Mouse (Mus musculus) cerebellum, postnatal 36 days (tissue): ENCODE data around the gene Chit1.

Experiments
- DNase-seq, 2 experiments: peaks; one replicate each; pipeline ENCODE4 v3.0.0; 2021 to 2022; ENCODE audit warnings: mixed read lengths in 2 of 2

Gene Chit1

GRCm38 (mm10) chr1:134146066-134146465, 35.0 kb downstream of the Chit1 start:
- DNase-seq: no peak

GRCm38 (mm10) chr1:134150076-134150475, 39.0 kb downstream of the Chit1 start:
- no peak for DNase-seq

- DNase-seq: no peak
These were observed 39.7 kb downstream of the Chit1 start for GRCm38 (mm10) chr1:134150745-134151144.

GRCm38 (mm10) chr1:134151655-134152412, 40.8 kb downstream of the Chit1 start:
- peak; percentile 83 to 96 for DNase-seq

- DNase-seq: no peak
These were observed 41.9 kb downstream of the Chit1 start for GRCm38 (mm10) chr1:134152626-134153590.

GRCm38 (mm10) chr1:134154121-134154520, 43.1 kb downstream of the Chit1 start:
- DNase-seq: no peak

GRCm38 (mm10) chr1:134154655-134155054, 43.6 kb downstream of the Chit1 start:
- no peak for DNase-seq

GRCm38 (mm10) chr1:134160404-134160803, 49.4 kb downstream of the Chit1 start:
- no peak for DNase-seq

- DNase-seq: no peak
These were observed 50.4 kb downstream of the Chit1 start for GRCm38 (mm10) chr1:134161399-134161798.

GRCm38 (mm10) chr1:134162510-134163225, 51.6 kb downstream of the Chit1 start:
- DNase-seq: no peak

GRCm38 (mm10) chr1:134163476-134163875, 52.4 kb downstream of the Chit1 start:
- no peak for DNase-seq

GRCm38 (mm10) chr1:134164454-134164853, 53.4 kb downstream of the Chit1 start:
- no peak for DNase-seq

- no peak for DNase-seq
These were observed 55.5 kb downstream of the Chit1 start for GRCm38 (mm10) chr1:134166547-134166946.

GRCm38 (mm10) chr1:134167416-134168305, 56.6 kb downstream of the Chit1 start:
- DNase-seq: peak; percentile 60 to 66

GRCm38 (mm10) chr1:134168567-134168966, 57.5 kb downstream of the Chit1 start:
- DNase-seq: no peak

- DNase-seq: no peak
These were observed 58.1 kb downstream of the Chit1 start for GRCm38 (mm10) chr1:134168985-134169697.

GRCm38 (mm10) chr1:134173081-134173480, 62.0 kb downstream of the Chit1 start:
- no peak for DNase-seq

GRCm38 (mm10) chr1:134177976-134178375, 66.9 kb downstream of the Chit1 start:
- no peak for DNase-seq

- no peak for DNase-seq
These were observed 71.0 kb downstream of the Chit1 start, which contains the start of gene Chil1 for GRCm38 (mm10) chr1:134182025-134182424. Chil1 (plus strand) TSS chr1:134182176.

GRCm38 (mm10) chr1:134184089-134184488, 73.0 kb downstream of the Chit1 start:
- no peak for DNase-seq

GRCm38 (mm10) chr1:134188217-134188616, 77.2 kb downstream of the Chit1 start:
- DNase-seq: no peak
